ENCODE assay signal across 10 mouse cellular contexts in genomic region chr19:45575632-45576001, GRCm38 (mm10). TPM values are rescaled to one million over a fixed set of nuclear protein-coding genes. Genes with fewer than 3 reads are reported as not detected.
DNase-seq lines count a peak whose midpoint lies in the region; ATAC-seq and TF ChIP-seq lines count a peak whose summit lies in the region.
"Had no signal": no experiment of that assay in that cellular context is flagged by ENCODE, and none has a peak within 500 bp of the region (broad histone marks: within the 10 kb centered on the region; RNA-seq: fewer than 3 reads in every experiment).

No protein-coding gene starts in this region.

- H3K9me3 ChIP-seq in midbrain, postnatal 0 days (ENCODE audit: low read length) = no peaks in the 10 kb centered on the region
- no peaks in the 10 kb centered on the region for H3K9me3 ChIP-seq in midbrain, embryonic 14.5 days (ENCODE audit: control insufficient read depth, low read length)
- no peaks in the 10 kb centered on the region for H3K9me3 ChIP-seq in liver, embryonic 11.5 days (ENCODE audit: control insufficient read depth, low read length)
- no peaks in the 10 kb centered on the region for H3K9me3 ChIP-seq in stomach, embryonic 15.5 days

- TF ChIP-seq CTCF in gastrocnemius, adult 2 months (IDR thresholded peaks at IDR 0.05) = no peak
- TF ChIP-seq CTCF in midbrain, postnatal 0 days (IDR thresholded peaks at IDR 0.05) = no peak

- no peak overlapping the region for H3K9ac ChIP-seq in midbrain, postnatal 0 days (replicated peaks; ENCODE audit: low read length, poor library complexity, severe bottlenecking)
- no peak overlapping the region for H3K9ac ChIP-seq in midbrain, embryonic 14.5 days (replicated peaks; ENCODE audit: low read length)
- H3K9ac ChIP-seq in liver, embryonic 11.5 days (ENCODE audit: low read depth, low read length) = no peak overlapping the region
- no peak overlapping the region for H3K9ac ChIP-seq in stomach, embryonic 15.5 days

- 18% methylated on average over 8 of the region's 8 CpGs for WGBS in midbrain, postnatal 0 days
- 6% methylated on average over 8 of the region's 8 CpGs for WGBS in midbrain, embryonic 14.5 days
- 13% methylated on average over 8 of the region's 8 CpGs for WGBS in liver, embryonic 11.5 days
- WGBS in stomach, embryonic 15.5 days = 11% methylated on average over 8 of the region's 8 CpGs

- intact Hi-C loops in gastrocnemius, adult 2 months (cut with DNase I) = no loop called here

- no peak overlapping the region for H3K27ac ChIP-seq in gastrocnemius, adult 2 months
- 0 out of 2 replicates have a peak overlapping the region, but pooled peaks have one; percentile 32 for H3K27ac ChIP-seq in midbrain, postnatal 0 days (ENCODE audit: low read depth, low read length)
- H3K27ac ChIP-seq in midbrain, embryonic 14.5 days (replicated peaks; ENCODE audit: low read depth, low read length) = no peak overlapping the region
- peak overlapping the region; percentile 1; the same call in 1 of the 2 replicates for H3K27ac ChIP-seq in liver, embryonic 11.5 days (ENCODE audit: low read depth, low read length)
- peak overlapping the region; percentile 26; the same call in 1 of the 2 replicates for H3K27ac ChIP-seq in stomach, embryonic 15.5 days

- peaks cover 3% of the 10 kb centered on the region; the same call in 1 of the 2 replicates for H3K27me3 ChIP-seq in midbrain, postnatal 0 days (ENCODE audit: insufficient read depth, low read length)
- peaks cover 28% of the 10 kb centered on the region; the same call in 1 of the 2 replicates for H3K27me3 ChIP-seq in midbrain, embryonic 14.5 days (ENCODE audit: control insufficient read depth, insufficient read depth, low read length)
- H3K27me3 ChIP-seq in liver, embryonic 11.5 days (replicated peaks; ENCODE audit: control insufficient read depth, insufficient read depth, low read length) = no peaks in the 10 kb centered on the region
- H3K27me3 ChIP-seq in stomach, embryonic 15.5 days (replicated peaks) = no peaks in the 10 kb centered on the region

- H3K4me2 ChIP-seq in midbrain, postnatal 0 days (ENCODE audit: low read depth, low read length, poor library complexity, severe bottlenecking) = no peak overlapping the region
- no peak overlapping the region for H3K4me2 ChIP-seq in midbrain, embryonic 14.5 days (ENCODE audit: low read length)
- peak overlapping the region; percentile 33 for H3K4me2 ChIP-seq in liver, embryonic 11.5 days
- H3K4me2 ChIP-seq in stomach, embryonic 15.5 days = peak overlapping the region; percentile 10; the same call in 1 of the 2 replicates

- peaks cover 49% of the 10 kb centered on the region for H3K36me3 ChIP-seq in midbrain, postnatal 0 days (ENCODE audit: insufficient read depth, low read length)
- peaks cover 58% of the 10 kb centered on the region for H3K36me3 ChIP-seq in midbrain, embryonic 14.5 days (ENCODE audit: control insufficient read depth, insufficient read depth, low read length)
- H3K36me3 ChIP-seq in liver, embryonic 11.5 days (ENCODE audit: control insufficient read depth, insufficient read depth, low read length) = peaks cover 15% of the 10 kb centered on the region; the same call in 1 of the 2 replicates
- H3K36me3 ChIP-seq in stomach, embryonic 15.5 days = peaks cover 12% of the 10 kb centered on the region; the same call in 1 of the 2 replicates

- no peak for DNase-seq in gastrocnemius, adult 2 months
- no peak for DNase-seq in gastrocnemius, adult 8-10 months (ENCODE audit: low spot score in 2 of 2)
- DNase-seq in midbrain, postnatal 0 days (ENCODE audit: low spot score) = no peak
- DNase-seq in midbrain, embryonic 14.5 days = no peak
- DNase-seq in liver, embryonic 11.5 days (ENCODE audit: low spot score) = no peak
- no peak for DNase-seq in right cerebral cortex, postnatal 14 days
- DNase-seq in right cerebral cortex, postnatal 10 days (ENCODE audit: low spot score in 2 of 2) = no peak
- DNase-seq: cerebellum, adult 11 months; right cerebral cortex, postnatal 4 days had no signal

- H3K4me3 ChIP-seq in gastrocnemius, adult 2 months = peak overlapping the region; percentile 9; the same call in 1 of the 2 replicates
- no peak overlapping the region for H3K4me3 ChIP-seq in midbrain, postnatal 0 days (ENCODE audit: low read depth, low read length)
- H3K4me3 ChIP-seq in midbrain, embryonic 14.5 days (replicated peaks; ENCODE audit: low read depth, low read length) = no peak overlapping the region
- H3K4me3 ChIP-seq in liver, embryonic 11.5 days (ENCODE audit: low read depth, low read length) = no peak overlapping the region
- no peak overlapping the region for H3K4me3 ChIP-seq in stomach, embryonic 15.5 days (replicated peaks)

- no peaks in the 10 kb centered on the region for H3K4me1 ChIP-seq in midbrain, postnatal 0 days (ENCODE audit: insufficient read depth, low read length)
- H3K4me1 ChIP-seq in midbrain, embryonic 14.5 days (ENCODE audit: control insufficient read depth, insufficient read depth, low read length) = peaks cover 9% of the 10 kb centered on the region; the same call in 1 of the 2 replicates
- H3K4me1 ChIP-seq in liver, embryonic 11.5 days (replicated peaks; ENCODE audit: control insufficient read depth, insufficient read depth, low read length) = peaks cover 49% of the 10 kb centered on the region
- peaks cover 29% of the 10 kb centered on the region for H3K4me1 ChIP-seq in stomach, embryonic 15.5 days

- no peak for ATAC-seq in midbrain, postnatal 0 days (ENCODE audit: low FRiP score)
- ATAC-seq in midbrain, embryonic 14.5 days (ENCODE audit: low FRiP score, low TSS enrichment) = no peak
- no peak for ATAC-seq in liver, embryonic 11.5 days (replicated peaks; ENCODE audit: low FRiP score)
- 0 out of 2 replicates have a peak, but pooled peaks have one; percentile 3 for ATAC-seq in stomach, embryonic 15.5 days (ENCODE audit: insufficient read depth, low FRiP score, low read depth)

RNA-seq across cellular contexts. Expression of gene Gm17018, which starts 15.2 kb away (rescaled TPM):
- total RNA-seq in gastrocnemius, adult 2 months (2021) = 10 to 100 TPM; 19.5 to 19.6 TPM
- 10 to 100 TPM; 15.3 to 18.7 (median 16.5) TPM for total RNA-seq in gastrocnemius, adult 8-10 months (2022)
- 15.7 and 20.9 TPM in 2 replicates for total RNA-seq in midbrain, postnatal 0 days (2014; rRNA removed)
- polyA plus RNA-seq in midbrain, postnatal 0 days (2015; fragmentation: Nextera tagmentation; extraction: Ambion mirVana) = 83.7 and 84.4 TPM in 2 replicates
- polyA plus RNA-seq in midbrain, embryonic 14.5 days (2014; fragmentation: Nextera tagmentation; extraction: Ambion mirVana) = 57.0 and 68.6 TPM in 2 replicates
- 34.7 and 36.8 TPM in 2 replicates for polyA plus RNA-seq in liver, embryonic 11.5 days (2014; fragmentation: Nextera tagmentation; extraction: Ambion mirVana)
- polyA plus RNA-seq in stomach, embryonic 15.5 days (2015; fragmentation: Nextera tagmentation; extraction: Ambion mirVana) = 37.5 and 43.2 TPM in 2 replicates

RNA-seq across cellular contexts. Expression of gene Poll, which starts 15.3 kb away (rescaled TPM):
- total RNA-seq in gastrocnemius, adult 2 months (2021) = 10 to 100 TPM; 13.5 to 16.0 TPM
- total RNA-seq in gastrocnemius, adult 8-10 months (2022) = 10 to 100 TPM; 16.0 to 17.1 (median 16.4) TPM
- 9.9 and 12.1 TPM in 2 replicates for total RNA-seq in midbrain, postnatal 0 days (2014; rRNA removed)
- 8.9 and 10.4 TPM in 2 replicates for polyA plus RNA-seq in midbrain, postnatal 0 days (2015; fragmentation: Nextera tagmentation; extraction: Ambion mirVana)
- 11.9 and 14.2 TPM in 2 replicates for polyA plus RNA-seq in midbrain, embryonic 14.5 days (2014; fragmentation: Nextera tagmentation; extraction: Ambion mirVana)
- polyA plus RNA-seq in liver, embryonic 11.5 days (2014; fragmentation: Nextera tagmentation; extraction: Ambion mirVana) = 15.2 TPM in 2 replicates
- 12.5 and 12.8 TPM in 2 replicates for polyA plus RNA-seq in stomach, embryonic 15.5 days (2015; fragmentation: Nextera tagmentation; extraction: Ambion mirVana)

Comparison
In these comparisons a context has a peak if more than half of its experiments do, and no peak if none do; other contexts are left out.
1. H3K27ac ChIP-seq: peak in midbrain, postnatal 0 days (single experiment), liver, embryonic 11.5 days (single experiment) and stomach, embryonic 15.5 days (single experiment); none in gastrocnemius, adult 2 months (single experiment) and midbrain, embryonic 14.5 days (single experiment).
2. H3K4me2 ChIP-seq: peak in liver, embryonic 11.5 days (single experiment) and stomach, embryonic 15.5 days (single experiment); none in midbrain, postnatal 0 days (single experiment) and midbrain, embryonic 14.5 days (single experiment).